In genomic region chr9:55381456-55381855, GRCm38 (mm10) we compare ENCODE assay signal across 28 mouse cellular contexts. TPM values are rescaled to one million over a fixed set of nuclear protein-coding genes. Genes with fewer than 3 reads are reported as not detected.
DNase-seq lines count a peak whose midpoint lies in the region; ATAC-seq lines count a peak whose summit lies in the region.
"Had no signal": no experiment of that assay in that cellular context is flagged by ENCODE, and none has a peak within 500 bp of the region (broad histone marks: within the 10 kb centered on the region; RNA-seq: fewer than 3 reads in every experiment).

No protein-coding gene starts in this region.

- no peaks in the 10 kb centered on the region for H3K4me1 ChIP-seq in heart, embryonic 12.5 days (replicated peaks)
- H3K4me1 ChIP-seq: embryonic facial prominence, embryonic 10.5 days; embryonic facial prominence, embryonic 13.5 days; hindbrain, embryonic 12.5 days; hindbrain, embryonic 15.5 days; kidney, embryonic 15.5 days had no signal

- peak; percentile 69 to 74 for DNase-seq in cerebellum, adult 18-20 months
- no peak for DNase-seq in cerebellum, postnatal 10 days
- DNase-seq in cerebellum, adult 9-11 months: peak; percentile 74
- DNase-seq in frontal cortex, postnatal 36 days (ENCODE audit: low spot score in 2 of 2): no peak
- DNase-seq: adrenal gland, postnatal 10 days; adrenal gland, postnatal 36 days; B cell, adult 2 months; embryo, embryonic 11 days; forebrain, postnatal 0 days; gastrocnemius, postnatal 10 days; gastrocnemius, postnatal 36 days; heart, adult 2 months; kidney, adult 11 months; kidney, adult 8-10 months had no signal

- 84% methylated on average over 4 of the region's 4 CpGs for WGBS in heart, embryonic 12.5 days

- H3K27me3 ChIP-seq in heart, embryonic 12.5 days (replicated peaks): no peaks in the 10 kb centered on the region
- H3K27me3 ChIP-seq: embryonic facial prominence, embryonic 13.5 days; hindbrain, embryonic 12.5 days; hindbrain, embryonic 15.5 days; Patski had no signal

- ATAC-seq in cerebellum, adult (ENCODE audit: insufficient number of reproducible peaks, low FRiP score, low TSS enrichment): no peak
- ATAC-seq in frontal cortex, adult (ENCODE audit: low TSS enrichment): 0 out of 2 replicates have a peak, but pooled peaks have one; percentile 42
- ATAC-seq in heart, embryonic 12.5 days (ENCODE audit: insufficient number of reproducible peaks, low FRiP score): no peak
- ATAC-seq: forebrain, embryonic 14.5 days; forebrain, postnatal 0 days; Patski had no signal

- H3K36me3 ChIP-seq in heart, embryonic 12.5 days: no peaks in the 10 kb centered on the region
- H3K36me3 ChIP-seq: embryonic facial prominence, embryonic 10.5 days; embryonic facial prominence, embryonic 13.5 days; G1E; heart, embryonic 10.5 days; hindbrain, embryonic 12.5 days; hindbrain, embryonic 15.5 days; kidney, embryonic 15.5 days had no signal

- no peak overlapping the region for H3K9ac ChIP-seq in heart, embryonic 12.5 days
- H3K9ac ChIP-seq: embryonic facial prominence, embryonic 13.5 days; forebrain, postnatal 0 days; hindbrain, embryonic 12.5 days; hindbrain, embryonic 15.5 days; kidney, embryonic 15.5 days had no signal

- H3K27ac ChIP-seq in heart, embryonic 12.5 days (ENCODE audit: poor library complexity, severe bottlenecking): no peak overlapping the region
- H3K27ac ChIP-seq: embryonic facial prominence, embryonic 10.5 days; embryonic facial prominence, embryonic 13.5 days; heart, adult 2 months; heart, embryonic 10.5 days; hindbrain, embryonic 12.5 days; hindbrain, embryonic 15.5 days; kidney, embryonic 15.5 days had no signal

- no peak overlapping the region for H3K4me3 ChIP-seq in heart, embryonic 12.5 days
- H3K4me3 ChIP-seq: embryonic facial prominence, embryonic 10.5 days; embryonic facial prominence, embryonic 13.5 days; erythroblast, embryonic 14.5 days; heart, adult 2 months; heart, embryonic 10.5 days; hindbrain, embryonic 12.5 days; hindbrain, embryonic 15.5 days; kidney, embryonic 15.5 days had no signal

- no peak overlapping the region for H3K4me2 ChIP-seq in heart, embryonic 12.5 days
- H3K4me2 ChIP-seq: embryonic facial prominence, embryonic 13.5 days; hindbrain, embryonic 12.5 days; hindbrain, embryonic 15.5 days; kidney, embryonic 15.5 days had no signal

- no peaks in the 10 kb centered on the region for H3K9me3 ChIP-seq in heart, embryonic 12.5 days (replicated peaks)
- H3K9me3 ChIP-seq: embryonic facial prominence, embryonic 10.5 days; embryonic facial prominence, embryonic 13.5 days; G1E; heart, embryonic 10.5 days; hindbrain, embryonic 12.5 days; hindbrain, embryonic 15.5 days; kidney, embryonic 15.5 days had no signal

RNA-seq across cellular contexts. Expression of gene Tmem266, which starts 54.7 kb away (rescaled TPM):
- 0.13 and 0.24 TPM in 2 replicates for polyA plus RNA-seq in heart, embryonic 12.5 days (2016; fragmentation: Nextera tagmentation; extraction: Ambion mirVana)
- polyA plus RNA-seq: erythroblast, embryonic 14.5 days; heart, embryonic 14.5 days had no signal

RNA-seq across cellular contexts. Expression of gene Nrg4, which starts 54.8 kb away (rescaled TPM):
- polyA plus RNA-seq in heart, embryonic 12.5 days (2016; fragmentation: Nextera tagmentation; extraction: Ambion mirVana): 1.5 and 2.0 TPM in 2 replicates
- polyA plus RNA-seq: G1E had no signal

Comparison
In these comparisons a context has a peak if more than half of its experiments do, and no peak if none do; other contexts are left out.
1. DNase-seq: peak in cerebellum, adult 18-20 months (2 of 2) and cerebellum, adult 9-11 months (single experiment); none in cerebellum, postnatal 10 days (0 of 2) and frontal cortex, postnatal 36 days (0 of 2).